ENCODE assay signal across 8 mouse cellular contexts in the genomic region with DNA sequence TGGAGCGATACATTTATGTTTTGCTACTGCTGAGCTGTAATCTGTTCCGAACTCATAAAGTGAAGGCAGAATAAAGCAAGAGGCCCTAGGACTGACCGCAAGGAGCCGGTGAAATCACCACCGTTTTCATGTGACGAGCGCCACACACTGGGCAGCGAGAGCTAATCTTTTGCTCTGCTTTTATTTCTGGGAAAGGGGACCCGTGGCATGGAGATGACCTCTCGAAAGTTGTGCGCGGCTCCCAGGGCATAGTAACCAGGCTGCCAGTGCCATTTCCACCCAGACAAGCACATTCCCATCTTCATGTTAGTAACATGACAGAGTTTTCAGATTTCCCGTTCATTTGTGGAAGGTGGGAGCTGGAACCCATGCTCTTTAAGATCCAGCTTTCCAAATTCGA. TPM values are rescaled to one million over a fixed set of nuclear protein-coding genes. Genes with fewer than 3 reads are reported as not detected.
DNase-seq lines count a peak whose midpoint lies in the region; ATAC-seq and TF ChIP-seq lines count a peak whose summit lies in the region.

No protein-coding gene starts in this region.

- peak; percentile 29 to 60 for DNase-seq in adrenal gland, postnatal 4 days (ENCODE audit: low spot score in 2 of 2)
- peak; percentile 59 for DNase-seq in lung, adult 2 months
- peak; percentile 21 to 27 for DNase-seq in thymus, postnatal 36 days

- no peak for ATAC-seq in embryonic facial prominence, embryonic 12.5 days (ENCODE audit: insufficient number of reproducible peaks, insufficient read depth, low FRiP score, low TSS enrichment)
- ATAC-seq in heart, embryonic 11.5 days (replicated peaks; ENCODE audit: insufficient number of reproducible peaks, low FRiP score, low TSS enrichment), result peak; percentile 66; the same call in 1 of the 2 replicates
- peak; percentile 57 for ATAC-seq in kidney, embryonic 14.5 days (ENCODE audit: low FRiP score, low TSS enrichment)
- ATAC-seq in neural tube, embryonic 12.5 days (ENCODE audit: low FRiP score, low read depth), result peak; percentile 42; the same call in 1 of the 2 replicates

- H3K4me3 ChIP-seq in E14TG2a.4 (replicated peaks; ENCODE audit: low read length), result peak overlapping the region; percentile 1; the same call in 1 of the 2 replicates
- H3K4me3 ChIP-seq in embryonic facial prominence, embryonic 12.5 days, result no peak overlapping the region
- peak overlapping the region; percentile 15; the same call in 1 of the 2 replicates for H3K4me3 ChIP-seq in heart, embryonic 11.5 days (ENCODE audit: low read depth, low read length)
- H3K4me3 ChIP-seq in kidney, embryonic 14.5 days (ENCODE audit: low read length), result no peak overlapping the region
- H3K4me3 ChIP-seq in lung, adult 2 months (replicated peaks; ENCODE audit: extremely low read depth, low read depth, low read length), result no peak overlapping the region
- no peak overlapping the region for H3K4me3 ChIP-seq in neural tube, embryonic 12.5 days

- H3K4me2 ChIP-seq in embryonic facial prominence, embryonic 12.5 days (replicated peaks), result peak overlapping the region; percentile 42
- peak overlapping the region; percentile 60 for H3K4me2 ChIP-seq in heart, embryonic 11.5 days
- H3K4me2 ChIP-seq in kidney, embryonic 14.5 days (replicated peaks; ENCODE audit: low read depth, low read length), result peak overlapping the region; percentile 41
- peak overlapping the region; percentile 45 for H3K4me2 ChIP-seq in neural tube, embryonic 12.5 days (replicated peaks)

- TF ChIP-seq CTCF in E14TG2a.4 (conservative IDR thresholded peaks at IDR 0.05; ENCODE audit: low read length), result peak; percentile 34
- TF ChIP-seq CTCF in lung, adult 2 months (IDR thresholded peaks at IDR 0.05; ENCODE audit: insufficient read depth, low read length), result peak; percentile 66

- H3K27me3 ChIP-seq in E14TG2a.4 (ENCODE audit: insufficient read depth, low read length), result no peaks in the 10 kb centered on the region; the same call in 1 of the 2 replicates
- H3K27me3 ChIP-seq in embryonic facial prominence, embryonic 12.5 days, result no peaks in the 10 kb centered on the region
- no peaks in the 10 kb centered on the region for H3K27me3 ChIP-seq in heart, embryonic 11.5 days (ENCODE audit: control insufficient read depth, insufficient read depth, low read length)
- no peaks in the 10 kb centered on the region; the same call in 1 of the 2 replicates for H3K27me3 ChIP-seq in kidney, embryonic 14.5 days (ENCODE audit: control insufficient read depth, insufficient read depth, low read length)
- H3K27me3 ChIP-seq in neural tube, embryonic 12.5 days (replicated peaks), result no peaks in the 10 kb centered on the region

- peaks cover 49% of the 10 kb centered on the region for H3K4me1 ChIP-seq in E14TG2a.4 (replicated peaks; ENCODE audit: low read depth, low read length)
- peaks cover 12% of the 10 kb centered on the region for H3K4me1 ChIP-seq in embryonic facial prominence, embryonic 12.5 days
- H3K4me1 ChIP-seq in heart, embryonic 11.5 days (ENCODE audit: control insufficient read depth, insufficient read depth, low read length), result peaks cover 18% of the 10 kb centered on the region
- peaks cover 11% of the 10 kb centered on the region for H3K4me1 ChIP-seq in kidney, embryonic 14.5 days (ENCODE audit: control insufficient read depth, insufficient read depth, low read length)
- 0 out of 2 replicates have a peak, but pooled peaks cover 4% of the 10 kb centered on the region for H3K4me1 ChIP-seq in lung, adult 2 months (ENCODE audit: control insufficient read depth, insufficient read depth, low read length)
- peaks cover 19% of the 10 kb centered on the region for H3K4me1 ChIP-seq in neural tube, embryonic 12.5 days

- no peaks in the 10 kb centered on the region for H3K36me3 ChIP-seq in E14TG2a.4 (ENCODE audit: insufficient read depth, low read length)
- no peaks in the 10 kb centered on the region for H3K36me3 ChIP-seq in embryonic facial prominence, embryonic 12.5 days
- no peaks in the 10 kb centered on the region for H3K36me3 ChIP-seq in heart, embryonic 11.5 days (ENCODE audit: control insufficient read depth, insufficient read depth, low read length)
- H3K36me3 ChIP-seq in kidney, embryonic 14.5 days (ENCODE audit: control insufficient read depth, insufficient read depth, low read length), result no peaks in the 10 kb centered on the region
- H3K36me3 ChIP-seq in neural tube, embryonic 12.5 days, result no peaks in the 10 kb centered on the region

- TF ChIP-seq POLR2A in lung, adult 2 months (IDR thresholded peaks at IDR 0.05; ENCODE audit: borderline replicate concordance, extremely low read depth, low read depth, low read length), result no peak

- H3K27ac ChIP-seq in embryonic facial prominence, embryonic 12.5 days, result no peak overlapping the region
- peak overlapping the region; percentile 30; the same call in 1 of the 2 replicates for H3K27ac ChIP-seq in heart, embryonic 11.5 days (ENCODE audit: low read depth, low read length)
- no peak overlapping the region; the same call in 1 of the 2 replicates for H3K27ac ChIP-seq in kidney, embryonic 14.5 days (ENCODE audit: low read depth, low read length)
- no peak overlapping the region for H3K27ac ChIP-seq in neural tube, embryonic 12.5 days

- 18% methylated on average over 14 of the region's 14 CpGs for WGBS in embryonic facial prominence, embryonic 12.5 days
- 8% methylated on average over 14 of the region's 14 CpGs for WGBS in heart, embryonic 11.5 days (ENCODE audit: insufficient replicate concordance)
- WGBS in kidney, embryonic 14.5 days, result 11% methylated on average over 14 of the region's 14 CpGs
- 9% methylated on average over 14 of the region's 14 CpGs for WGBS in lung, adult 2 months
- WGBS in neural tube, embryonic 12.5 days, result 17% methylated on average over 14 of the region's 14 CpGs

- no peaks in the 10 kb centered on the region for H3K9me3 ChIP-seq in E14TG2a.4 (ENCODE audit: low read length)
- no peaks in the 10 kb centered on the region for H3K9me3 ChIP-seq in embryonic facial prominence, embryonic 12.5 days
- H3K9me3 ChIP-seq in heart, embryonic 11.5 days (replicated peaks; ENCODE audit: control insufficient read depth, low read length), result no peaks in the 10 kb centered on the region
- H3K9me3 ChIP-seq in kidney, embryonic 14.5 days (ENCODE audit: control insufficient read depth, low read length), result no peaks in the 10 kb centered on the region
- H3K9me3 ChIP-seq in neural tube, embryonic 12.5 days, result no peaks in the 10 kb centered on the region

- no peak overlapping the region for H3K9ac ChIP-seq in embryonic facial prominence, embryonic 12.5 days
- peak overlapping the region; percentile 24; the same call in 1 of the 2 replicates for H3K9ac ChIP-seq in heart, embryonic 11.5 days (ENCODE audit: low read depth, low read length)
- H3K9ac ChIP-seq in kidney, embryonic 14.5 days (ENCODE audit: low read depth, low read length), result no peak overlapping the region
- H3K9ac ChIP-seq in neural tube, embryonic 12.5 days, result no peak overlapping the region

RNA-seq across cellular contexts. Expression of a gene that starts 13.5 kb away (rescaled TPM):
- total RNA-seq in adrenal gland, postnatal 4 days (2021), result under 1 TPM; 0.59 to 0.87 TPM
- polyA plus RNA-seq in embryonic facial prominence, embryonic 12.5 days (2016; fragmentation: Nextera tagmentation; extraction: Ambion mirVana), result 0.40 and 0.52 TPM in 2 replicates
- 0.75 and 1.1 TPM in 2 replicates for polyA plus RNA-seq in heart, embryonic 11.5 days (2014; fragmentation: Nextera tagmentation; extraction: Ambion mirVana)
- 0.46 and 0.76 TPM in 2 replicates for polyA plus RNA-seq in kidney, embryonic 14.5 days (2014; fragmentation: Nextera tagmentation; extraction: Ambion mirVana)
- polyA plus RNA-seq in lung, adult 2 months (2012; rRNA removed), result 0.33 and 0.60 TPM in 2 replicates
- 0.93 and 1.0 TPM in 2 replicates for polyA plus RNA-seq in neural tube, embryonic 12.5 days (2016; fragmentation: Nextera tagmentation; extraction: Ambion mirVana)

RNA-seq across cellular contexts. Expression of a gene that starts 17.3 kb away (rescaled TPM):
- total RNA-seq in adrenal gland, postnatal 4 days (2021), result 1 to 10 TPM; 4.1 to 4.2 TPM
- polyA plus RNA-seq in embryonic facial prominence, embryonic 12.5 days (2016; fragmentation: Nextera tagmentation; extraction: Ambion mirVana), result 8.8 and 10.6 TPM in 2 replicates
- 6.6 and 7.1 TPM in 2 replicates for polyA plus RNA-seq in heart, embryonic 11.5 days (2014; fragmentation: Nextera tagmentation; extraction: Ambion mirVana)
- 7.3 and 8.5 TPM in 2 replicates for polyA plus RNA-seq in kidney, embryonic 14.5 days (2014; fragmentation: Nextera tagmentation; extraction: Ambion mirVana)
- polyA plus RNA-seq in lung, adult 2 months (2012; rRNA removed), result 2.3 and 3.0 TPM in 2 replicates
- polyA plus RNA-seq in neural tube, embryonic 12.5 days (2016; fragmentation: Nextera tagmentation; extraction: Ambion mirVana), result 8.3 and 8.5 TPM in 2 replicates

RNA-seq across cellular contexts. Expression of a gene that starts 26.1 kb away (rescaled TPM):
- total RNA-seq in adrenal gland, postnatal 4 days (2021), result 10 to 100 TPM; 20.2 to 21.0 TPM
- 7.5 and 9.7 TPM in 2 replicates for polyA plus RNA-seq in embryonic facial prominence, embryonic 12.5 days (2016; fragmentation: Nextera tagmentation; extraction: Ambion mirVana)
- polyA plus RNA-seq in heart, embryonic 11.5 days (2014; fragmentation: Nextera tagmentation; extraction: Ambion mirVana), result 9.3 TPM in 2 replicates
- polyA plus RNA-seq in kidney, embryonic 14.5 days (2014; fragmentation: Nextera tagmentation; extraction: Ambion mirVana), result 8.3 and 10.8 TPM in 2 replicates
- 15.7 and 17.5 TPM in 2 replicates for polyA plus RNA-seq in lung, adult 2 months (2012; rRNA removed)
- polyA plus RNA-seq in neural tube, embryonic 12.5 days (2016; fragmentation: Nextera tagmentation; extraction: Ambion mirVana), result 8.5 and 10.2 TPM in 2 replicates

Comparison
In these comparisons a context has a peak if more than half of its experiments do, and no peak if none do; other contexts are left out.
1. H3K4me3 ChIP-seq: peak in E14TG2a.4 (single experiment) and heart, embryonic 11.5 days (single experiment); none in embryonic facial prominence, embryonic 12.5 days (single experiment), kidney, embryonic 14.5 days (single experiment), lung, adult 2 months (single experiment) and neural tube, embryonic 12.5 days (single experiment).
2. Peak in every context shown above with its lines, with median percentiles within 50 percentile points of each other: DNase-seq and H3K4me2 ChIP-seq.